Mouse (Mus musculus): ENCODE data around the gene Gnaz.

The Gnaz gene

GRCm38 (mm10) chr10:74969266-74969665, 2.3 kb downstream of the Gnaz start:
- DNase-seq (ENCODE audit: low spot score) = no peak

- DNase-seq (ENCODE audit: low spot score) = no peak
Measured at GRCm38 (mm10) chr10:74973026-74973425, 6.0 kb downstream of the Gnaz start.

DNA sequence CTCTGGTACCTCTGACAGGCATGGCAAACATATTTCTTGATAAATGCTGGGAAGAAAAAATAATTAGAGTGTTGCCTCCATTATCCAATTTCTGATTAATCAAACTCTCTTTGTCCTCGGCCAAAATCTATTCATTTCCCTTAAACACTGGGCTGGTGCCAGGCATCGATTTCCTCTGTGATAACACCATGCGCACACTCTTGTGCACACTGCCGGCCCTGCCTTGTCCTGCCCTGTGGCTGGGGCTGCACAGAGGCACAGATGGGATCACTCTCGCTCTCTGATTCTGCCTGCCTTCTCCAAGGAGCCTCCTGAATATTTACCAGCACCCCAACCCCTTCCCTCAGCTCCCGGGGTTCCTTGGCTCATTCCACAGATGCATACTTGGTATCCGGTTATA, 8.6 kb downstream of the Gnaz start:
- no peak for DNase-seq (ENCODE audit: low spot score)

DNA sequence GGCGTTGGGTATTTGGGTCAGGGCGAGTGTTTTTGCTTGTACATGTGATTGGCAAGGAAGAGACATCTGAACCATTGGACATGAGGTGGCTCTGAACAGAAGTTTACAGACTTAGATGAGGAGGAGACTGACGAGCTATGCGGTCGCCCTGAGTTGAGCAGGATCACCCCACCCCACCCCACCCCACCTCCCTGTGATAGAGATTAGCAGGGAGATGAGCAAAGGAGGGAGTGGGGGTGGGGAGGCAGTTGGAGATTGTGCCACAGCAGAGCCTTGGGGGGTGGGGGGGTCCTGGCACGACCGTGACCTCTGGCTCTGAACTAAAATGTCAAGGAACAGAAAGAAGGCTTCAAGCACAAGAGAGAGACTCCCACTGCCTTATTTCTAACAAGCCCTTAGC, 9.5 kb downstream of the Gnaz start:
- DNase-seq (ENCODE audit: low spot score) = no peak

GRCm38 (mm10) chr10:74978056-74978455, 11.1 kb downstream of the Gnaz start:
- DNase-seq (ENCODE audit: low spot score) = no peak

- no peak for DNase-seq (ENCODE audit: low spot score)
Measured at GRCm38 (mm10) chr10:74981159-74981558, 14.2 kb downstream of the Gnaz start.

- no peak for DNase-seq (ENCODE audit: low spot score)
Measured at GRCm38 (mm10) chr10:74983176-74983575, 16.2 kb downstream of the Gnaz start.

- no peak for DNase-seq (ENCODE audit: low spot score)
Measured at GRCm38 (mm10) chr10:74987698-74988470, 20.9 kb downstream of the Gnaz start.

GRCm38 (mm10) chr10:74989814-74990213, 22.8 kb downstream of the Gnaz start:
- DNase-seq (ENCODE audit: low spot score) = no peak

DNA sequence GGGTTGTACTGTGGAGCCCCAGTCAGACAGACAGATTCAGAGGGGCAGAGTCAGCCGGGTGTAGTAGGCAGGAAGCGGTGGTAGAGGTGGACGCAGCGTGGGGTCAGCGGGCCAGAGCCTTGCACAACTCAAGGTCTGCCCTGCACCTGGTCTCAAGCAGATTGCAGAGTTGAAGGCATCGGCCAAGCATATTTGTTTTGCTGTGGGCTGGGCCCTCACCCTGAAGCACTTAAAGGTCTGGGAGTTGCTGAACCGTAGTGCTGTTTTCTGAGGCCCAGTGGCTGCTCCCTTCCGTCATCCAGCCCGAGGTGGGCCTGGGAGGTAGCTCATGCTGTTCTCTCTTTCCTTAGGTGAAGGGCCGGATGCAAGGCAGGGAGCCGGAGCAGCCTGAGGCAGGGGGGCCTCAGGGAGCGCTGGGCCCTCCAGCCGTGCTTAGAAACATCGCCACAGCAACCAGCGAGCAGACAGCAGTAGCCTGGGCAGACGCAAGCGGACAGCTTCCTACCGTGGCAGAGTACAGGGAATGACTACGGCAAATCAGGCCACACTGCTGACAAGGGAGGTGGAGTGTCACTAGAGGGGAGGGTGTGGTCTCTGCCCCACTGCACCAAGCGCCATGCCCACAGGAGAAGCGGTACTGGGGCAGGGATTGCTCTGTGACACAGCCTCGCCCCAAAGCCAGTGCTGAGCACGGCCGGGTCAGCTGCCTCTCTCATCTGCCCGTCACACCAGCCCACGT, 23.8 kb downstream of the Gnaz start:
- DNase-seq (ENCODE audit: low spot score) = no peak

- DNase-seq (ENCODE audit: low spot score) = no peak
Measured at GRCm38 (mm10) chr10:74994863-74995262, 27.9 kb downstream of the Gnaz start.

DNA sequence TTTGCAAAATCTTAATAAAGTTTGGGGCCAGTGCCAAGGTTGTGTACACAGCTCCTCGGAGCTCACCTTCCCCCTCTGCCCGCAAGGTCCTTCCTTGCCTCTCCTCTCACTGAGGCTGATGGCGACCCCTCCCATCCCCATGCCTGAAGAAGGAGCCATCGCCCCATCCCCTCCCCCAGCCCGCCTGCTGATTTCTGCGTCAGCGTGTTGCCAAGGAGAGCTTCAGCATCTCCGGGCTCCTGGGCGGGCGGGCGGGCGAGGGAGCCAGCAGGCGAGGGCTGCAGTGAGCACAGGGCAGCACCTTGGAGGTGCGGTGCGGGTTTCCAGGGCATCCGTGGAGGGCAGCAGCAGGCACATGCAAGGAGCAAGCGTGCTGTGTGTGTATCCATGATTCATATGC, 28.4 kb downstream of the Gnaz start:
- no peak for DNase-seq (ENCODE audit: low spot score)

- no peak for DNase-seq (ENCODE audit: low spot score)
Measured at GRCm38 (mm10) chr10:75001391-75001790, 34.4 kb downstream of the Gnaz start.

DNA sequence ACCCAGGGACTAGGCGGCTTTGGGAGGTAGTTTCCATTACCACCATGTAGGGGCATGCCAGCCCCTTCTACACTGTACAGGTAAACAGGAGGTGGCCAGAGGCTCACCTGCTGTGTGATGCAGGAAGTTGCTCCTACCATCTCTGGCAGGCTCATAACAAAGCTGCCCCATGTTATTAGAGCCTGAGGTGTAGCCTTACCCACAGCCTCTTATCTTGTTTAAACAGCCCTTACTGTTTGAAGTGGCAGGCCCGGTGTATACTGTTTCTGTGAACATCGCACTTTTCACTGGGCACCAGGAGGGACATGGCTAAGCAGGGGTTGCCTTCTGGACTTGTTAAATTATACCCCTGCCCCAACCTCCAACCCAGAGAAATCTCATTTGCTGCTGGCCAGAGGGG, 37.1 kb downstream of the Gnaz start:
- DNase-seq (ENCODE audit: low spot score) = no peak

DNA sequence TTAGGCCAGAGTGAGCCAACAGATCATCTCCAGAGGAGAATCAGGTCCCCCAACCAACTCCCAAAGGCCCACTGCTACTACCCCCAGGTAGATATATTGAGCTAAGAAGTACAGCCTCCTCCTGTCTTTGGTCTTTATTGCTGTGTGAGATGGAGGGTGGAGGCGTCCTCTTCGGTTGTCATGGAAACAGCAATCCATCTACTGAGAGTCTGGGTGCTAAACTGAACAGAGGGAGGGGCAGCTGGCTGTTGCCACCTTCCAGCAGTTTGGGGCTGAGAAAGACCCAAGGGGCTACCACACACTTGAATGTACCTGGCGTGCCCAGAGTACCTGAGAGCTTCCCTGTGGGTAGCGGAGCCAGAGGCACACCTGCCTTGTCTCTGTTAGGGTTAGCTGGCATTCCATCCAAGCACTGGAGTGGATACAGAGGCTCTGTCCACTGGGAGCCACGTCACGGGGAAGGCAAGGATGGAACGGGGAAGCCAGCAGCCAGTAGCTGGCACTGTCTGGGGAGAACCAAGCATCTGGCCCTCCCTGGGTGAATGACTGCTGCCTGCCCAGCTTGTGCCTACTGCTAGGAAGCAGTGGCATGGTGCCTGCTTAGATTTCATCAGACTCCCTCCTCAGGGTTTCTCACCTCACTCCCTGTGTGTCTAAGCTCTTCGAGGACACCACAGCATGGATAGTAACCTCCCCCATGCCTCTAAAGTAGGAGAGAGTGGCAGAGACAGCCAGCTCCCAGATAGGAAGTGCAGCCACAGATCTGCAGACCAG, 40.1 kb downstream of the Gnaz start:
- no peak for DNase-seq (ENCODE audit: low spot score)

GRCm38 (mm10) chr10:75010704-75011103, 43.7 kb downstream of the Gnaz start:
- no peak for DNase-seq (ENCODE audit: low spot score)

- no peak for DNase-seq (ENCODE audit: low spot score)
Measured at GRCm38 (mm10) chr10:75015465-75015864, 48.5 kb downstream of the Gnaz start.

DNA sequence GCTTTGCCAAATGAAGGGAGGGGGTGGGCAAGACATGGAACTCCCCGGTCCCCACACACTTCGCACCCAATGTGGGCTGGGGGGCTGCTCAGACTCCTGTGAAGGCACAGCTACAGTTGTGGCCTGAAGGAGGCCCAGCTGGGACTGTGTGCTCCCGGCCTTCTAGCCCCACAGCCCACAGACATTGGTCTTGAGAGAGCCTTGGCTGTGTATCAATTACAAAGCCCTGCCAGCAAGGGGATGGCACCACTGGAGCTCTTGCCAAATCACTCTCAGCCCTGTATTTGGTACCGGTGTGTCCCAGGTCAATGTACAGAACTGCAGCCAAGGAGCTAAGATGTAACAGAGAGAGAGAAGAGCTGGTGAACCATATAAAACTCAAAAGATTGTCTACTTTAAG, 49.5 kb downstream of the Gnaz start:
- no peak for DNase-seq (ENCODE audit: low spot score)

GRCm38 (mm10) chr10:75020271-75020670, 53.3 kb downstream of the Gnaz start:
- no peak for DNase-seq (ENCODE audit: low spot score)

DNA sequence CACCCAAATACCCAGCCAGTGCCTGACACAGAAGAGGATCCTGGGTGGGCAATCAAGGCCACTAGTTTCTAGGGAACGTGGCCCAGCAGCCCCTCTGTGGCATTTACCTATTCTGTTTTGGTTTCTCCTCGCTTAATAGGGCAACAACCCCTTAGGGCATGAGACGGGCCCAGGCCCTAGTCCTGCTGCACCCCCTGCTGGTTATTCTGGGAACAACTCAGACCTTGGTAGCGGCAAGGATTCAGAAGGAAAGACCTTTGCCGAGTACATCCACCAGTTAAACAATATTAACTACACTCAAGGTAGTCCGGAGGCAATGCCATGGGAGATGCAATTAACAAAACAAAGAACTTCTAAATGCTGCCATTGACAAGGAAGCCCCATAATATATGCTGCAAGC, 54.2 kb downstream of the Gnaz start:
- DNase-seq (ENCODE audit: low spot score) = no peak

GRCm38 (mm10) chr10:75026491-75026890, 59.5 kb downstream of the Gnaz start:
- no peak for DNase-seq (ENCODE audit: low spot score)

GRCm38 (mm10) chr10:75028743-75029142, 61.8 kb downstream of the Gnaz start:
- DNase-seq (ENCODE audit: low spot score) = no peak

GRCm38 (mm10) chr10:75029677-75030076, 62.7 kb downstream of the Gnaz start:
- no peak for DNase-seq (ENCODE audit: low spot score)
